Mouse (Mus musculus) c-Kit-positive CD71-positive TER-119-negative erythroid progenitor cells, embryonic 14.5 days (primary cell): ENCODE data around the gene Sigirr.
A peak's percentile ranks its signal among the peaks of the same experiment; 100 is the strongest.

Source experiments
- DNase-seq: peaks from one replicate; pipeline ENCODE4 v3.0.0-alpha.2; 2013; ENCODE audit warnings: low read depth

Gene Sigirr

GRCm38 (mm10) chr7:141099911-141100691 lies at the start of gene Sigirr:
TSS of gene Sigirr (minus strand) at chr7:141100572.
- DNase-seq, result no peak

DNA sequence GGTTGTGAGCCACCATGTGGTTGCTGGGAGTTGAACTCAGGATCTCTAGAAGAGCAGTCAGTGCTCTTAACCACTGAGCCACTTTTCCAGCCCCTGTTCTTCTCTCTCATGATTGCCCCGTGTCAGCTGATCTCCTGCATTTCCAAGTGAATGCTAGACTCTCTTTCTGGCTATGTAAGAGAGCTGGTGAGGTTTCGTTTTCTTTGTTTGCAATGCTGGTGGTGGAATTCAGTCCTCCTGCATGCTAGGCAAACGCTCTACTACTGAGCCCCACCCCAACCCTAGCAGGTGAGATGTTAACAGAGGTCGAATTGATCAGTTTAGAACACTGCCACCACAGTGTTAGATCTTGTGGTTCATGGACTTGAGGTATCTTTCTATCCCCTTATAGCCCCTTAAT lies 48.3 kb upstream of the Sigirr start:
- no peak for DNase-seq

- DNase-seq, result peak; percentile 65
Measured at GRCm38 (mm10) chr7:141147044-141147443, 46.7 kb upstream of the Sigirr start.

GRCm38 (mm10) chr7:141146043-141146595 lies 45.7 kb upstream of the Sigirr start:
- peak; percentile 81 for DNase-seq

- no peak for DNase-seq
Measured at GRCm38 (mm10) chr7:141145403-141145802, 45.0 kb upstream of the Sigirr start.

DNA sequence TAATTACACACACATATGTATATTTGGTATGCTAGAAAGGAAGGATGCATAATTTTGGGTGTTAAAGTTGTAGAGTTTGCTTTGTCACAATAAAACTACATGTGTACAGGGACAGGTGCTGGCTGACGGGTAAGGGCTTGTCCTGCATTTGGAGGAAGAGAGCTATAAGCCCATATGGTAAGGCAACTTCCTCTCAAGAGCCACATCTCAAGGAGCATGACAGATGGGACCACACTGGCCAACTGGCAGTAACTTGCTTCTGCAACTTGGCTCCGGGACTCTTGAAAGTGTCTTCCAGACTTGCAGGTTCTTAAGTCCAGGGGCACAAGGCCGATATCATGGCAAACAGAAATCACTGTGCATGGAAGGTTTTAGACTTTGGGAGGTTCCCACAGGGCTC lies 44.3 kb upstream of the Sigirr start:
- no peak for DNase-seq

GRCm38 (mm10) chr7:141143861-141144260 lies 43.5 kb upstream of the Sigirr start:
- DNase-seq, result no peak

- DNase-seq, result no peak
Measured at GRCm38 (mm10) chr7:141143112-141143511, 42.7 kb upstream of the Sigirr start.

DNA sequence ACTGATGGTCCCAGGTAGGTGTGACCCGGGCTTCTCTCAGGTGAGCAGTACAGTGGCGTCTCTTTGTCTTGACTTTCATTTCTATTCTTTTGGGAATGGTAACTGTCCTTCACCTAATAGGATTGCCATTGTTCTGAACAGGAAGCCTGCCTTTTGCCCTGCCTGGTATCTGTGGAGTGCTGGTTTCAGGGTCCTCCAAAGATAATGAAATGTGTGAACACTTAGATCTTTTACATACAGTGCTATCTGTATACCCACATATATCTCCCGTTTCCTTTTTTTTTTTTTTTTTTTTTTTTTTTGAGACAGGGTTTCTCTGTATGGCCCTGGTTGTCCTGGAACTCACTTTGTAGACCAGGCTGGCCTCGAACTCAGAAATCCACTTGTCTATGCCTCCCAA lies 41.0 kb upstream of the Sigirr start:
- no peak for DNase-seq

- peak; percentile 87 for DNase-seq
Measured at GRCm38 (mm10) chr7:141131904-141132755, 31.8 kb upstream of the Sigirr start.

- peak; percentile 93 for DNase-seq
Measured at GRCm38 (mm10) chr7:141131024-141131820, 30.9 kb upstream of the Sigirr start.

DNA sequence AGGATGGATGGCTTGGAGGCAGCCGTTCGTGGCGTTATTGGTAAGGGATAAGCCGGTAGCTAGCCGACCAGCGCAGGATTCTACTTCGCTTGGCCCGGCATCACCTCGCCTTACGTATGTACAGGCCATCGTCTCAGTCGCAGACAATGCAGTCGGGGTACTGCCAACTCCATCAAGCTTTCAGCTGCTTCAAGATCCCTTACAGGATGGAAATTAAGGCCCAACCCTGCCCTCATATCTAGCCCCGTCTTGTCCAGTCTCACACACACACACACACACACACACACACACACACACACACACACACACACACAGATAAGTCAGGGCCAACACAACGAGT lies 23.1 kb upstream of the Sigirr start:
- no peak for DNase-seq

DNA sequence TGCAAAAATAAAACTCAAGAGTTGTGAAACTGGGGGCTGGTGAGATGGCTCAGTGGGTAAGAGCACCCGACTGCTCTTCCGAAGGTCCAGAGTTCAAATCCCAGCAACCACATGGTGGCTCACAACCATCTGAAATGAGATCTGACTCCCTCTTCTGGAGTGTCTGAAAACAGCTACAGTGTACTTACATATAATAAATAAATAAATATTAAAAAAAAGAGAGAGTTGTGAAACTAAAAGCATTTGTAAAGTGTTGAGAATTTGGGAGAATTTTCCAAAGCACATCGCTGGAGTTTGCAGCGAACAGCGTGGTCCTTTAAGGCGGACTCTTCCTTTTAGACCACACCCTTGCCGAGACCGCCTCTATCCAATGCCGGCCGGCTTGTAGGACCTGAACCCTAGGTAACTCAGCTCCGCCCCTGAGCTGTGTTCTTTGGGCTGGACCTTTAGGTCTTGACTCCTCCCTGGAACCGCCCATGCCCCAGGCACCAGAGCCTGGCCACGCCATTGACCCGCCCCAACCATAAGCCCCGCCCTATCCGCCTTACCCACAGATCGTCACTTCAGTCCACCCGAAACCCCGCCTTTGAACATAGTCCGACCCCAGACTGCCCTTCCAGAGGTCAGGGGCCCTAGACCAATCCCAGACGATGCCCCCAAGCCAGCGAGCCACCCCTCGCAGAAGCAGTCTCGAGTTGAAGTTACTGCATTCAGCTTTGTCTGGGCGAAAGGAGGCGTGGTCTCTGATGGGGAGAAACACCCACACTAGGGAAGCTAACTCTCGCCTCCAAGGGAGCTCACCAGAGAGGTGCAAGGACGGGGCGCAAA lies 22.5 kb upstream of the Sigirr start:
- DNase-seq, result peak; percentile 99

- DNase-seq, result no peak
Measured at GRCm38 (mm10) chr7:141122245-141122644, 21.9 kb upstream of the Sigirr start, which contains the start of gene Ptdss2. TSS of gene Ptdss2 (plus strand) at chr7:141122382.

- DNase-seq, result no peak
Measured at GRCm38 (mm10) chr7:141121051-141121531, 20.7 kb upstream of the Sigirr start.

GRCm38 (mm10) chr7:141120605-141121004 lies 20.2 kb upstream of the Sigirr start:
- no peak for DNase-seq

GRCm38 (mm10) chr7:141119487-141119886 lies 19.1 kb upstream of the Sigirr start:
- no peak for DNase-seq

GRCm38 (mm10) chr7:141117636-141118035 lies 17.3 kb upstream of the Sigirr start, which contains the start of gene Ano9:
TSS of gene Ano9 (minus strand) at chr7:141117806.
- DNase-seq, result no peak

GRCm38 (mm10) chr7:141115874-141116273 lies 15.5 kb upstream of the Sigirr start:
- no peak for DNase-seq

DNA sequence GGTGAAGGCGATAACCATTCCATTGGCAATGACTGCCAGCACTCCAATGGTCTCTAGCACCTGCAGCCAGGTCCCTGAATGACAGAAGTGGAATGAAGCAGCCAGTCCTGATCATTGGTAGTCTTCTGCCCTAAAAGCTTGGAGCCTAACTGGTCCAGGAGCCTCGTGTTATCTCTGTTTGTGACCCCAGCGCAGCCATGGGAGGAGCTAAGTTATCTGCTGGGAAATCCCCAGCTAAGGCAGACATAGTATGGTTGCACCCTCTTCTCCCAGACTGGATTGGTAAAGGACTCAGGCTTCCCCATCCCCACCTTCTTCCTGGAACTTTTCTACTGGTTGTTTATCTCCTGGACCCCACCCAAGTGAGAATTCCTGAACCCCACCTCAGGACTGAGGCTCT lies 2.8 kb upstream of the Sigirr start:
- peak; percentile 71 for DNase-seq

DNA sequence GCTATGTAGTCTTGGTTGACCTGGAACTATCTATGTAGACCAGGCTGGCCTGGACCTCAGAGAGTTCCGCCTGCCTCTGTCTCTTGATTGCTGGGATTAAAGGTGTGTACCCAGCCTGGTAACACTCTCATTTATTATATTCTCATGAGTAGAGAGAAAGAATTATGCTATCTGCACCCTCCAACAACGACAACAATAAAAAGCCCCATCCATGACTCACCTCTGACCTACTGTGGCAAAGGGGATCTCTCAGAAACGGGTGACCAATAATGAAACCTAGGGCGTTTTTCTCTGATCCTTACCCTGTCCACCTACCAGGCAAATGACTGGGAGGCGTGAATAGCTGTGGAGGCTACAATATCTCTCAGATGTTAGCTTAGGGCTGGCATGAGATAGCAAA lies 3.2 kb downstream of the Sigirr start:
- no peak for DNase-seq
